Mouse (Mus musculus) heart, embryonic 12.5 days (tissue): ENCODE results near the gene Olfr1137. TPM values are rescaled to one million over a fixed set of nuclear protein-coding genes. Genes with fewer than 3 reads are reported as not detected.

ENCODE experiments used
- ATAC-seq: fragments of 200-750 bp; cut with Nextera tagmentation; 2 replicates; pipeline ENCODE4 v1.8.0; 2017; ENCODE audit warnings: moderate TSS enrichment, moderate library complexity; ENCODE audit not compliant: insufficient number of reproducible peaks, low FRiP score
- H3K27ac ChIP-seq: fragments of 300-500 bp; sonication (generic); 2 replicates; pipeline ENCODE4 v1.5.1; 2016; ENCODE audit warnings: mild to moderate bottlenecking, moderate library complexity; ENCODE audit not compliant: poor library complexity, severe bottlenecking
- H3K27me3 ChIP-seq: fragments of 300-500 bp; sonication (generic); replicated peaks from 2 replicates; pipeline ENCODE4 v1.6.1; 2016; ENCODE audit warnings: mild to moderate bottlenecking, moderate library complexity
- H3K36me3 ChIP-seq: fragments of 300-500 bp; sonication (generic); 2 replicates; pipeline ENCODE4 v1.6.1; 2016; ENCODE audit warnings: mild to moderate bottlenecking, moderate library complexity
- H3K4me1 ChIP-seq: fragments of 300-500 bp; sonication (generic); replicated peaks from 2 replicates; pipeline ENCODE4 v1.6.1; 2016; ENCODE audit warnings: mild to moderate bottlenecking
- H3K4me2 ChIP-seq: fragments of 300-500 bp; sonication (generic); 2 replicates; pipeline ENCODE4 v1.6.1; 2016; ENCODE audit warnings: mild to moderate bottlenecking, moderate library complexity
- H3K4me3 ChIP-seq: fragments of 300-500 bp; sonication (generic); 2 replicates; pipeline ENCODE4 v1.5.1; 2016; ENCODE audit warnings: mild to moderate bottlenecking
- H3K9ac ChIP-seq: fragments of 300-500 bp; sonication (generic); 2 replicates; pipeline ENCODE4 v1.6.1; 2016; ENCODE audit warnings: mild to moderate bottlenecking, moderate library complexity
- H3K9me3 ChIP-seq: fragments of 300-500 bp; sonication (generic); replicated peaks from 2 replicates; pipeline ENCODE4 v1.6.1; 2016; ENCODE audit warnings: mild to moderate bottlenecking, moderate library complexity
- WGBS: fragments of 180-500 bp; shearing (Covaris S2); methylation state at CpG from one replicate; pipeline ENCODE4 v1.1.7; 2016; 5-methylcytosine and 5-hydroxymethylcytosine counted together
- polyA plus RNA-seq: library from polyadenylated mRNA; unstranded; fragments of >200 nt; fragmentation: Nextera tagmentation; extraction: Ambion mirVana; gene quantifications from 2 replicates; pipeline ENCODE4 v1.2.1, GENCODE M21; 2016

Gene Olfr1137
- not detected in 2 replicates for polyA plus RNA-seq

DNA sequence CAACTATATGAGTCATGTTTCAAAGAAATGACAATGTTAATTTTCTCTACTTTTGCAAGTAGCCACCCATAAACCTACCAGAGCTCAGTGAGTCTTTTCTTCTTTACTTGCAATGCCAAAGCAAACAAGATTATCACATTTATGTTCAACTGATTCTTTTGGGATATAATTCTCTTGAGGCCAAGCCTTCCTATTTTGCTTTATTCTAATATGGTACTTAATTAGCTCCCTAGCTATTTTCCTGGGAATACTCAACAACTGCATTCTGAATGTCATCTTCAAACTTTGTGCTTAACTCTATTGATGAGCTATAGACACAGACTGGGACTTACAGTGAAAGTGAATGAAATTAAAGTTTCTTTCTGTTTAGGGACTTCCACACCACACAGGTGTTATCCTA is at the start of gene Olfr1137:
Gene Olfr1137, minus strand, starts transcription at position 101 of the 400 bp plus-strand sequence.
- Histone ChIP-seq H3K4me3 (no peak within 1 kb of the TSS), H3K9ac (no peak within 1 kb of the TSS), H3K27ac (no peak within 1 kb of the TSS), H3K27me3 (no peaks in the 10 kb centered on the region), H3K9me3 (no peaks in the 10 kb centered on the region), H3K4me2 (no peak within 1 kb of the TSS), H3K4me1 (no peaks in the 10 kb centered on the region), H3K36me3 (no peaks in the 10 kb centered on the region)
- no peak for ATAC-seq

DNA sequence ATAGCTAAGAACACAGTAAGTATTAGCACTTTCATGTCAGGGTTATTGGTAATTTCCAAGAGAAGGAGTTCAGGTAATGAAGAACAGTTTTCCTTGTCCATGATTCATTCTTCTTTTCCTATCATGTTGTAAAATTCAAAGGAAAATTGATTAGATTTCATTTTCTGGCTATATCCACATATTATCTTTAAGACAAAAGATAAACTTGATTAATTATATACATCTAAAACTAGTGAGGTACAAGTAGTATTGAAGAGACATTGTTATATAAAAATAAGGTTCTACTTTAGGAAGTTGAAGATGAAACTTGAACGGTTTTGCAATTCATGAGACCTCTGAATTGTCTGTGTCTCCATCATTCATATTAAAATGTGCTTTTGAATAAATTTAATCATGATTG is 40.9 kb upstream of the Olfr1137 start, which contains the start of gene Olfr1141:
Gene Olfr1141, minus strand, starts transcription at position 101 of the 400 bp plus-strand sequence.
- Histone ChIP-seq H3K9me3 (no peaks in the 10 kb centered on the region), H3K4me2 (no peak within 1 kb of the TSS), H3K27me3 (no peaks in the 10 kb centered on the region), H3K4me3 (no peak within 1 kb of the TSS), H3K27ac (no peak within 1 kb of the TSS), H3K9ac (no peak within 1 kb of the TSS), H3K36me3 (no peaks in the 10 kb centered on the region), H3K4me1 (no peaks in the 10 kb centered on the region)
- no peak for ATAC-seq
- whole genome bisulfite sequencing = 76% methylated on average over 1 of the region's 1 CpGs

DNA sequence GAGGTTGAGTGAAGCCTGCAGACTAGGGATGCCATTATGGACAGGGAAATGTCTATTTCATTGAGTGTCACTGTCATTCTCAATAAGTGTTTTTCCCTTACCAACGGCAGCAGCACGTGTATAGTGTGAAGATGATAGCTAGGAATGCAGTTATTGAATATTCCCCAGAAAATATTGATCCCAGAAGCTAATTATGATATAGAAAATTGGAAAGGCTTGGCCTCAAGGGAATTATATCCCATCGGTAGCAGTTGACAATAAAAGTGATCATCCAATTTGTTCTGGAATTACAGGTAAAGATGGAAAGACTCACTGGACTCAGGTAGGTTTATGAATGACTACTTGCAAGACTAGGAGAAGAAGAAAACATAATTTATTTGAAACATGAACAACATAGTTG is 30.5 kb upstream of the Olfr1137 start, which contains the start of gene Olfr1140:
Gene Olfr1140, plus strand, starts transcription at position 301 of the 400 bp plus-strand sequence.
- Histone ChIP-seq H3K4me2 (no peak within 1 kb of the TSS), H3K4me3 (no peak within 1 kb of the TSS), H3K27ac (no peak within 1 kb of the TSS), H3K9me3 (no peaks in the 10 kb centered on the region), H3K9ac (no peak within 1 kb of the TSS), H3K4me1 (no peaks in the 10 kb centered on the region), H3K27me3 (no peaks in the 10 kb centered on the region), H3K36me3 (no peaks in the 10 kb centered on the region)
- 72% methylated on average over 3 of the region's 3 CpGs for WGBS
- ATAC-seq = no peak

DNA sequence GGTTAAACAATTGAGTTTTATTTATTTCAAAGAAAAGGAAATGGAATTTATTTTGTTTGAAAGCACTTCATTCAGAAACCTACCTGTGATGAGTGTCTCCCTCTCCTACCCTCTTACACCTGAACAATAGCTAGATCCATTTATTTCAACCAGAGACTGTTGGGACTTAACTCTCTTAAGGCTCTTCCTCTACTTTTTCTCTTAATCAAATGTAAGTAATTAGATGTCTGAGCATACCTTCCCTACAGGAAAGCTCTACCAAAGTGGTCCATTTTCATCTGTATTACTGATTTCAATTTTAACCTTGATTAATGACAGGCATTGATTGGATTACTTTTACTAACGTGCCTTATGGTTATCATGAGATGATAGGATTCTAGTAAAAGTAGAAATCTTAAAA is 26.9 kb upstream of the Olfr1137 start, which contains the start of gene Olfr1138:
Gene Olfr1138, minus strand, starts transcription at position 101 of the 400 bp plus-strand sequence.
- 71% methylated on average over 1 of the region's 1 CpGs for WGBS
- Histone ChIP-seq H3K9me3 (no peaks in the 10 kb centered on the region), H3K27me3 (no peaks in the 10 kb centered on the region), H3K4me2 (no peak within 1 kb of the TSS), H3K9ac (no peak within 1 kb of the TSS), H3K36me3 (no peaks in the 10 kb centered on the region), H3K4me1 (no peaks in the 10 kb centered on the region), H3K27ac (no peak within 1 kb of the TSS), H3K4me3 (no peak within 1 kb of the TSS)
- ATAC-seq = no peak

DNA sequence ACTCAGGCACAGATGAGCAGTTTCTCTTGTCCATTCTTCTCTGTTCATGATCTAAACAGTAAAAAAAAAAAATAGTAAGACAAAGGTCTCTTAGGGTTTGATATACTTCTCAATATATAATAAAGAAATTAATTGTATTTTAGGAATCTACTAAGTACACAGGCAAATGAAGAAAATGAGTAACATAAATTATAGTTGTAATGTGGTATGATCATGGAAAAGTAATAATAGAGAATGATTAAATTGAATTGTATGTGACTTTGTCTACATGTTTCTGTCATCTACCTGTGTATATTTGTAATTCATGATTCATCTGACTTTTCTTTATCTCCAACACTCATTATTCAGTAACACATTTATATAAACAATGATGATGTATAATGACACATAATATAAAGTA is 19.1 kb downstream of the Olfr1137 start, which contains the start of gene Olfr1136:
Gene Olfr1136, minus strand, starts transcription at position 101 of the 400 bp plus-strand sequence.
- no peaks in the 10 kb centered on the region for H3K4me1 ChIP-seq
- H3K9me3 ChIP-seq = no peaks in the 10 kb centered on the region
- no peak within 1 kb of the TSS for H3K4me3 ChIP-seq
- ATAC-seq = no peak
- H3K9ac ChIP-seq = no peak within 1 kb of the TSS
- no peak within 1 kb of the TSS for H3K4me2 ChIP-seq
- H3K36me3 ChIP-seq = no peaks in the 10 kb centered on the region
- no peaks in the 10 kb centered on the region for H3K27me3 ChIP-seq
- no peak within 1 kb of the TSS for H3K27ac ChIP-seq

DNA sequence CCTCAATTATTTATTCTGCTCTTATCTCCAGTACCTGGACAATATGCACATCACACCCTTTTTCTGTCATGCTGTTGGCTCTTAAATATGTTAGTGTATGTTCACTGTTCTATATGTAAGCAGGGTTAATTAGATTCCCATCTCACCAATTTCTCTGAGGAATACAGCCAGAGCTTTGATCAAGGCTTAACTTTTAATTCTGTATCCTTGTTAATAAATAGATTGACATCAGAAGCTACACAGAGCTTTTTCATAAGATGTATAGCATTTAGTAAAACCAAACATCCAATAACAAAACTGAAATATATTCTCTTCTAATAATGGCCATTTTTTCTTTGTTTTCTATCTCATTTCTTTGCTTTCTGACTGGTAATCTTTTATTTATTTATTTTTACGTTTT is 39.4 kb downstream of the Olfr1137 start, which contains the start of gene Olfr1135:
Gene Olfr1135, minus strand, starts transcription at position 101 of the 400 bp plus-strand sequence.
- no peak within 1 kb of the TSS for H3K4me3 ChIP-seq
- H3K9me3 ChIP-seq = no peaks in the 10 kb centered on the region
- H3K27ac ChIP-seq = no peak within 1 kb of the TSS
- H3K36me3 ChIP-seq = no peaks in the 10 kb centered on the region
- H3K27me3 ChIP-seq = no peaks in the 10 kb centered on the region
- no peak within 1 kb of the TSS for H3K9ac ChIP-seq
- H3K4me1 ChIP-seq = no peaks in the 10 kb centered on the region
- no peak within 1 kb of the TSS for H3K4me2 ChIP-seq
- WGBS = 15% methylated on average over 1 of the region's 1 CpGs
- ATAC-seq = no peak

Other genes starting within 250 kb of the Olfr1137 start
- gene Pramel7, start 216.1 kb downstream of the Olfr1137 start, polyA plus RNA-seq = not detected in 2 replicates
- gene Pramel6, start 206.6 kb downstream of the Olfr1137 start, polyA plus RNA-seq = not detected in 2 replicates
- gene Olfr153, start 181.4 kb downstream of the Olfr1137 start, polyA plus RNA-seq = not detected in 2 replicates
- not detected in 2 replicates for gene Olfr1128, start 167.6 kb downstream of the Olfr1137 start, polyA plus RNA-seq
- gene Olfr1129, start 139.3 kb downstream of the Olfr1137 start, polyA plus RNA-seq = not detected in 2 replicates
- gene Olfr1130, start 107.0 kb downstream of the Olfr1137 start, polyA plus RNA-seq = not detected in 2 replicates
- not detected in 2 replicates for gene Olfr1131, start 86.1 kb downstream of the Olfr1137 start, polyA plus RNA-seq
- gene Olfr1132, start 75.6 kb downstream of the Olfr1137 start, polyA plus RNA-seq = not detected in 2 replicates
- gene Olfr1133, start 65.8 kb downstream of the Olfr1137 start, polyA plus RNA-seq = not detected in 2 replicates
- gene Olfr1134, start 54.7 kb downstream of the Olfr1137 start, polyA plus RNA-seq = not detected in 2 replicates
- not detected in 2 replicates for gene Olfr1135, start 39.5 kb downstream of the Olfr1137 start, polyA plus RNA-seq
- gene Olfr1136, start 19.2 kb downstream of the Olfr1137 start, polyA plus RNA-seq = not detected in 2 replicates
- not detected in 2 replicates for gene Olfr1138, start 26.8 kb upstream of the Olfr1137 start, polyA plus RNA-seq
- gene Olfr1140, start 30.6 kb upstream of the Olfr1137 start, polyA plus RNA-seq = not detected in 2 replicates
- gene Olfr1141, start 40.8 kb upstream of the Olfr1137 start, polyA plus RNA-seq = not detected in 2 replicates
- not detected in 2 replicates for gene Olfr152, start 66.3 kb upstream of the Olfr1137 start, polyA plus RNA-seq
- not detected in 2 replicates for gene Olfr1143, start 87.4 kb upstream of the Olfr1137 start, polyA plus RNA-seq
- not detected in 2 replicates for gene Olfr1145, start 96.6 kb upstream of the Olfr1137 start, polyA plus RNA-seq
- gene Olfr1148, start 117.4 kb upstream of the Olfr1137 start, polyA plus RNA-seq = not detected in 2 replicates
- gene Olfr1150-ps1, start 130.8 kb upstream of the Olfr1137 start, polyA plus RNA-seq = not detected in 2 replicates
- gene Olfr1151, start 142.7 kb upstream of the Olfr1137 start, polyA plus RNA-seq = not detected in 2 replicates
- gene Olfr1152, start 153.3 kb upstream of the Olfr1137 start, polyA plus RNA-seq = not detected in 2 replicates
- gene Olfr1153, start 181.8 kb upstream of the Olfr1137 start, polyA plus RNA-seq = not detected in 2 replicates
- gene Olfr1154, start 192.0 kb upstream of the Olfr1137 start, polyA plus RNA-seq = not detected in 2 replicates
- not detected in 2 replicates for gene Olfr1155, start 232.0 kb upstream of the Olfr1137 start, polyA plus RNA-seq
- not detected in 2 replicates for gene Olfr1156, start 239.9 kb upstream of the Olfr1137 start, polyA plus RNA-seq